Mouse (Mus musculus) heart, adult 8-10 months (tissue): ENCODE results near the gene Rufy3. TPM values are rescaled to one million over a fixed set of nuclear protein-coding genes. Genes with fewer than 3 reads are reported as not detected.

Source experiments
- DNase-seq: peaks from one replicate; pipeline ENCODE4 v3.0.0; 2022; ENCODE audit warnings: low spot score
- total RNA-seq, 4 experiments: library from RNA; stranded (reverse); gene quantifications; 2 replicates each; pipeline ENCODE4 v1.2.4; 2022

Rufy3 gene
- total RNA-seq, 4 experiments from 2014 or later: 12.8 to 16.1 (median 14.4) TPM

DNA sequence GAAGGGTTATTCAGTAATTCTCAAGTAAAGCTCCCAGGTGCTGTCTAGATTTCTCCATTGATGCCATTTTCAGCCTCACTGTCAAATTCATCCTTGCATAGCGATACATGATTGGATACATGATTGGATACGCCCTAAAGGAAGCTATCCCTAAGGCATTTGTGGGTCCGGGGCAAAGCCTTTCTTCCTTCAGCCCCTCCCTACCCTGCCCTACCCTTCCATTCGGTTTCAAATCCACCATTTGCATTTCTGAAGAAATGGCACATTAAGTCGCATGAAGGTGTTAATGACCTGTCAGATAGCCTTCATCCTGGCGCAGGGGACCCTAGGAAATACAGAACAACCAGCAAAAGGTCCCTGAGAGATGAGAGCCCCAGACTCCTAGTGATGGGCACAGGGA is 120.5 kb downstream of the Rufy3 start:
- no peak for DNase-seq

DNA sequence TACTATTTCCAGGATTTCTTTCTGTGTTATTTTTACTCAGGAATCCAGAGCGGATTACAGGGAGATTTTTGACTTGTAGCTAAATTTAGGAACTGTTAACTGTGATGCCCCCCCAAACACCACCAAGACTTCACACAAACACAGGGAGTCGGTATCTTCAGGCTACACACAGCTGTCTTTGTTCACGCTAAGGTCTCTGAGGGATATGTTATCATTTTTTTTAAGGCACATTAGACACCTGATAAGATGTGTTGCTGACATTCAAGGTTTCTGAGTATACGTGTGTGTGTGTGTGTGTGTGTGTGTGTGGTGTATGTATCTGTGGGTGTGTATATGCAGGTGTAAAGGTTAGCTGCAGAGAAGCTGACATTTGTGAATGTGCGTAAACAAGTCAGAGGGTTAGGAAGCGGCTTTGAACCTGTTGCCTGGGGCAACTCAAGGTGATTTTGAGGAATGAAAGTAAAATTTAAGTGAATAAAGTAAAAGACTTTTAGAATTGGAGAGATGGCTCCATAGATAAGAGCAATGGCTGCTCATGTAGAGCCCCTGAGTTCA is 121.0 kb downstream of the Rufy3 start:
- DNase-seq: no peak

DNA sequence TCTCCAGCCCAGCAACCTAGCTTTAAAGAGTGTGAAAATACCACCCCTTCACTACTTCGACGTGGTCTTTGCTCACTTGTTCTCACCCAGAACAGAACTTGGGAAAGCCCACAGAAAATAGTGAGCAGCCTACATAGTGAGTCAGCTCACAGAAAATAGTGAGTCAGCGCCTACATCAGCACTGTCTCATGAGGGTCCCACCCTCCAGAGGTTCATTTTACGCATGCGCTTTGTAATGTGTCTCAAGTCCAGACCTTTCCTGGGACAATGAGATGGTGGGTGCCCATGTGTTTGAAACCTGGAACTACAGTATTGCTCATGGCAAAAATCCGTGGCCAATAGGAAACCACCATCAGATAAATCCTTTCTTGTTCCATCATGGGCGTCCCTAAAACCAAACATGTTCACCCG is 123.2 kb downstream of the Rufy3 start:
- DNase-seq: no peak

DNA sequence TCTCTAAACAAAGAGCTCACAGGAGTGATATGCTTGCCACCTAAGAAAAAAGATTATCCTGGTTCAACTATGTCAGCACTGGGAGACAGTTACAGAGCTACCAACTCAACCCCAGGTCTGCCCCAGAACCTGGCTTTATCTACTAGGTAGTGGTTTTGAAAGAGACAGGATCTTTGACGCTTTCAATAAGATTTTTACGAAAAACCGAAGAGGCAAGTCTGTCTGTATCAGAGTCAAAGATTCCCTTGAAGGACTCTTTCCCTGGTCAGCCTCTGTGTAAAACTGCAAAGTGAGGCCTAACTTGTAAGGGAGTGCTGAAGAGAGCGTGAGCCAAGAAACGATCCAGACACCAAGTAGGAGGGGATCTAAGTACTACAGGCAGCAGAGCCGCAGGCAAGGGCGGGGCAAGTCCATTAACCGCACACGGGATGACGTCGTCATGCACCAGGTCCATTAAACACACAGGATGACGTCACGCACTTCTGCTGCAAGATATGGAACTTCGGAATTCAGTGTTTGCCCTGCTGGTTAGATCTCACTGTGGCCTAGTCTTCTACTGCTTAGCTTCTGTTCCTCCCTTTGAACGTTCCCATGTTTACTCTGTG is 123.8 kb downstream of the Rufy3 start:
- DNase-seq: no peak

DNA sequence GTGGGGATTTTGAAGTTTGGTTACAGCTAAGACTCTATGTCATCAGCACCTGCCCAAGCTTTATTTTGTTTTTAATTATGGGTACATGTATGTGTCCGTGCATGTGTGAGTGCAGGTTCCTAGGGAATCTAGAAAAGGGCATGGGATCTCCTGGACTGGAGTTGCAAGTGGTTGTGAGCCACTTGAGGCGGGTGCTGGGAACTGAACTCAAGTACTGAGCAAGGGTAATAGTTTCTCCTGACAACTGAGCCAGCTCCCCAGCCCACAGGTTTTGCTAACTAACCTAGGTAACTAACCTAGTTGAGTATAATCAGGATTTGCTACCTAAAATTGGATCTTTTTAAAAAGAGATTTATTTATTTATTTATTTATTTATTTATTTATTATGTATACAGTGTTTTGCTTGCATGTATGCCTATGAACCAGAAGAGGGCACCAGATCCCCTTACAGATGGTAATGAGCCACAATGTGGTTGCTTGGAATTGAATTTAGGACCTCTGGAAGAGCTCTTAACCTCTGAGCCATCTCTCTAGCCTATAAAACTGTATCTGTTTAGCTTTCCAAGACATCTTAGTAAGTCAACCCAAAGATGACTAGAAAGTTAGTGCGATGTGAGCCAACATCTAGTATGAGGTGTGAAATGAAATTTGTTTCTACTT is 124.6 kb downstream of the Rufy3 start:
- DNase-seq: no peak

DNA sequence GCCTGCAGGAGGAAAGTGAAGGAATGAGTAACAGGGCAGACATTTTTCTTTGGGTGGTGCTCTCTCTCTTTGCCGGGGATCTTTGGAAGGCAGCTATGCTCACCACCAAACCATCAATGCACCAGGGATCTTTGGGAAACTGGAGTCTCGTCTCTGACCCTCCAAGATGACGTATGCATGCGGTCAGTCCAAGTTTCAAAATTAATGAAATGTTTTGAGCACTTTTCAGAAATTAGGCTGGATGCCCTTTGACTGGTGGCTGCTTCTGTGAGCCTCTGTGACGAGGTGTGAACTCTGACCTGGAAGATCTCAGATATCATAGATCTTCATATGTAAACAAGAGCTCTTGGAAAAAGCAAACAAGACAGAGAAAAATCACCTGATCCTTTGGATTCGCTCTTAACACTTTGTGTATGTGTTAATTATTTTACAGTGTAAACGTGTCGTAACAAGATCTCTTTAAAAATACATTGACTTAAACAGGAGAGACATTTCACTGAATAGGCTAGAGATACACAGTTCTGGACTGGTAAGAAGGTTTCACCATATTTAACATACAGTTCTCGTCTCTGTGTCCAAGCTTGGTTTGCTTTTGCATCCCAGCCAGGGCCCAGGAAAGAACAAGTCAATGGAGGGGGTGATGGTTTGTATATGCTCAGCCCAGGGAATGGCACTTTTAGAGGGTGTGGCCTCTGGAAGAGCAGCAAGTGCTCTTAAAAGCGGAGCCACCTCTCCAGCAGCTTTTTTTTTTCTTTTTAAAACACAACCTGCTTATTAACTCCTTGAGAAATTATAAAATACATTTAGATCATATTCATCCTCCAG is 126.1 kb downstream of the Rufy3 start:
- DNase-seq: no peak

DNA sequence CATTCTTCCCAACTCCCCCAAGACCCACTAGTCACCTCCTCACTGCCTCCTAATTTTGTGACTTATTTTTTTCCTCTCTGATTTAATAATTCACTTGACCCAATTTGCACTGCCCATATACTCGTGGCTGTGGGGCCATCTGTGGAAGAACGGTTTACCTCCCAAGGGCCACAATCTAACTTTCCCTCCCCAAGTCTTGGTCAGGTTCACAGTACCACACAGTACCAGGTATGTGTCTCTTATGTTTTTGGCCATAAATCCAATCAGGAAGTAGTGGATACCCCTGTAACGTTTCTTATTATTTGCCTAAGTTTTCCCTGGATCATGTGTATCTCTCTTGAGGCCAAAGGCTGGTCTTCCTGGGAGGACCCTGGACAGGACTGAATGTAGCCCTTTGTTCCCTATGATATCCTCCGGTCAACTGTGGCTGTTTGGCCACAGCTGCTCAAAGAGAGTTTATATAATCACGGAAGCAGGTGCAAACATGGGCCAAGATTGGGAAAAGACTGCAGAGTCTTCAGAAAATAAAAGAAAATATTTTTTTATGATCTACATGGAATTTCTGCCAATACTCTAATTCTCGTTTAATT is 126.8 kb downstream of the Rufy3 start:
- no peak for DNase-seq

DNA sequence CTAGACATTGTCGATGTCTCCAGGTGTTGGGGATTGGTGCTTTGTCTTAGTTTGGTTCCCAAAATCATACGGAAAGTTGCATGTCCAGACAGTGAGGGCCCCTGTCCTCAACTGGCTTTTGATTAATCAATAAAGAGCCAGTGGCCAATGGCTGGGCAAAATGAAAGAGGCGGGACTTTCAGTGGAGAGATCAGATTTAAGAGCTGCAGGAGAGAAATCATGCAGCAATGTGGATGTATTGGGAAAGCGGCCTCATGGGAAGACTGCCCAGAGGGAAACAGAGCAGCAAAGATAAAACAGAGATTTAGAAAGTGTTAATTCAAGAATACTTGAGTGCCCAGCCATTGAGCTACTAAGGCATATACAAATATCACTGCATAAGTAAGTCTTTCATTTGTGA is 127.7 kb downstream of the Rufy3 start:
- no peak for DNase-seq

DNA sequence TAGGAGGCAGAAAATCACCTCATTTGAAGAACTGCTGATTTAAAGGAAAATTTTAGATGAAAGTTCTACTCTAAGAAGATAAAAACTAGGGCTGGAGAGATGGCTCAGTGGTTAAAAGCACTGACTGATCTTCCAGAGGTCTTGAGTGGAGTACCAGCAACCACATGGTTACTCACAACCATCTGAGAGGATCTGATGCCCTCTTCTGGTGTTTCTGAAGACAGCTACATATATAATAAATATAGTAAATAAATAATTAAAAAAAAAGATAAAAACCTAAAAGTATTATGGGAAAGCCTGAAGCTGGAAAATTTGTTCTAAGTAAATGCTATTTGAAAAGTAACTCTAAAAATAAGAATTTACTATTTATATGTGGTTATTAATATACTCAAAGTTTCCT is 128.2 kb downstream of the Rufy3 start:
- no peak for DNase-seq

DNA sequence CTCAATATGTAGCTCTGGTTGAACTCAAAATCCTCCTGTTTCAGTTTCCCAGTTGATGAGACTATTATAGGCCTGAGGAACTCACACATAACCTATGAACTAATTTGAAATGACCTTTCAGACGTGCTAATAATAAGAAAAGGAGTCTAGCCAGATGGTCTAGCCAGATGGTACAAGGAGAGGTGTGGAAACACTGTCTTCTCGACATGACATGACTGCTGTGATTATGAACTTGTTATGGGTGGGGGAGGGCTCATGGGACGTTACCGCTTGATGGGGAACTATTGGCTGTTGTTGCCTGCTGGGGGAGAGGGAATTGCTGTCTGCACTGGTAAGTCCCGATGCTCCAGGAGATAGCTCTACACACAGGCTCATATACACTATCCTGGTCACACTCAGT is 132.5 kb downstream of the Rufy3 start:
- no peak for DNase-seq

DNA sequence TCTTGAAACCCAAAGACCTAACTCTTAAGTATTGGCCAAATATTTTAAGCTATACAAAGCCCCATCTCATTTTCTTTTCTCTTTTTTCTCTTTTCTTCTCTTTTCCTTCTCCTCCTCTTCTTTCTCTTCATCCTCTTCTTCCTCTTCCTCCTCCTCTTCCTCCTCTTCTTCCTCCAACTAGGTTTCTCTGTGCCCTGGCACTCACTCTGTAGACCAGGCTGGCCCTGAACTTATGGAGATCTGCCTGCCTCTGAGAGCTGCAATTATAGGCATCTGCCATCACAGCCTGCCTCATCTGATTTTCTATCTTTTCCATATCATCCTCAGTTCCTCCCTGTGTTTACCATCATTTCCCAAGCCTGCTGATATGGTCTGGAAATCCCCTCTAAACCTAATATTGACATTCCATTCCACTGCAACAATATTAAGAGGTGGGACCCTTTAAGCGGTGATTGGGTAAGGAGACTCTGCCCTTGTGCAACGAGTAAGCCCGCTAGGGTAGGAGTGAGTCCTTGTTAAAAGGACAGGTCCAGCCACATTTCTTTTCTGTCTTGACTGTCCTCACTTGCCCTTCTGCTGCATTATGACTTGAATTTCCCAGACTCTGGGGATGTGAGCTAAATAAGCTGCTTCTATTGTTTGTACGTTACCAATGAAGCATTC is 134.5 kb downstream of the Rufy3 start:
- DNase-seq: no peak

Other genes starting within 250 kb of the Rufy3 start
- not detected for gene Prol1, start 247.7 kb upstream of the Rufy3 start, total RNA-seq
- gene Amtn, start 188.9 kb upstream of the Rufy3 start, total RNA-seq: under 1 TPM in 1 of 4 experiments, not detected in 3; 0.50 TPM
- not detected for gene Ambn, start 109.0 kb upstream of the Rufy3 start, total RNA-seq
- not detected for gene Enam, start 77.1 kb upstream of the Rufy3 start, total RNA-seq
- under 1 TPM in 3 of 4 experiments, not detected in 1; 0.22 to 0.63 (median 0.37) TPM for gene Jchain, start 37.1 kb upstream of the Rufy3 start, total RNA-seq
- gene Utp3, start 10.6 kb upstream of the Rufy3 start, total RNA-seq: 10 to 100 TPM; 17.8 to 25.6 (median 21.5) TPM
- 100 to 1,000 TPM; 199 to 220 (median 209) TPM for gene Grsf1, start 111.1 kb downstream of the Rufy3 start, total RNA-seq
- 10 to 100 TPM; 17.0 to 25.0 (median 20.9) TPM for gene Mob1b, start 155.8 kb downstream of the Rufy3 start, total RNA-seq
- 1 to 10 TPM; 1.8 to 2.7 (median 2.4) TPM for gene Dck, start 200.0 kb downstream of the Rufy3 start, total RNA-seq